Mouse (Mus musculus) olfactory bulb, adult 2 months (tissue): ENCODE results near the gene Vps11.

ENCODE experiments used
- CTCF ChIP-seq: fragments of 200-500 bp; IDR thresholded peaks from 2 replicates; pipeline ENCODE4 v1.5.1; 2012; ENCODE audit warnings: low read depth, mild to moderate bottlenecking, low read length, moderate library complexity; ENCODE audit not compliant: insufficient read depth
- POLR2A ChIP-seq: fragments of 200-500 bp; IDR thresholded peaks from 2 replicates; pipeline ENCODE4 v1.6.1; 2012; ENCODE audit warnings: mild to moderate bottlenecking, low read depth, low read length, moderate library complexity; ENCODE audit not compliant: insufficient read depth

GRCm38 (mm10) chr9:44398551-44398950 lies 37.1 kb upstream of the Vps11 start:
- no peak for TF ChIP-seq CTCF
- no peak for TF ChIP-seq POLR2A
